Mouse (Mus musculus): ENCODE measurements around the gene Megf11.

- TF ChIP-seq POLR2A (IDR thresholded peaks at IDR 0.05; ENCODE audit: low read depth, low read length) = no peak
- no peak for TF ChIP-seq CTCF (IDR thresholded peaks at IDR 0.05; ENCODE audit: borderline replicate concordance, insufficient read depth, low read length)
These were observed 312.3 kb downstream of the Megf11 start for GRCm38 (mm10) chr9:64697677-64698076.
